Mouse (Mus musculus) lung, postnatal 0 days (tissue): ENCODE measurements at regions not wholly inside any gene's neighbourhood (a gene's known extent, or its start where the extent isn't known, plus 50 kb on each side); places are given as distances from the start of the nearest gene placed in this dataset.

Experiments used
- ATAC-seq: fragments of 200-750 bp; cut with Nextera tagmentation; 2 replicates; pipeline ENCODE4 v1.8.0; 2017; ENCODE audit warnings: moderate library complexity
- DNase-seq: peaks from one replicate; pipeline ENCODE4 v3.0.0-alpha.2; 2016; ENCODE audit warnings: low spot score
- H3K27ac ChIP-seq: fragments of 300-500 bp; sonication (generic); 2 replicates; pipeline ENCODE4 v1.5.1; 2014; ENCODE audit warnings: antibody characterized with exemption, mild to moderate bottlenecking, low read length, mixed read lengths
- H3K27me3 ChIP-seq: fragments of 300-500 bp; sonication (generic); replicated peaks from 2 replicates; pipeline ENCODE4 v1.6.1; 2014; ENCODE audit warnings: low read length, mixed read lengths; ENCODE audit not compliant: insufficient read depth
- H3K36me3 ChIP-seq: fragments of 300-500 bp; sonication (generic); 2 replicates; pipeline ENCODE4 v1.6.1; 2014; ENCODE audit warnings: low read length, mixed read lengths; ENCODE audit not compliant: insufficient read depth
- H3K4me1 ChIP-seq: fragments of 300-500 bp; sonication (generic); 2 replicates; pipeline ENCODE4 v1.6.1; 2014; ENCODE audit warnings: antibody characterized with exemption, low read depth, low read length, mixed read lengths; ENCODE audit not compliant: insufficient read depth
- H3K4me2 ChIP-seq: fragments of 300-500 bp; sonication (generic); replicated peaks from 2 replicates; pipeline ENCODE4 v1.6.1; 2014; ENCODE audit warnings: low read depth, mild to moderate bottlenecking, low read length, moderate library complexity, mixed read lengths
- H3K4me3 ChIP-seq: fragments of 300-500 bp; sonication (generic); 2 replicates; pipeline ENCODE4 v1.5.1; 2014; ENCODE audit warnings: low read depth, low read length
- H3K9ac ChIP-seq: fragments of 300-500 bp; sonication (generic); replicated peaks from 2 replicates; pipeline ENCODE4 v1.6.1; 2014; ENCODE audit warnings: low read depth, mild to moderate bottlenecking
- H3K9me3 ChIP-seq: fragments of 300-500 bp; sonication (generic); 2 replicates; pipeline ENCODE4 v1.6.1; 2016; ENCODE audit warnings: low read length, mixed read lengths
- CTCF ChIP-seq: IDR thresholded peaks from 2 replicates; pipeline ENCODE4 v1.5.1; 2016; ENCODE audit warnings: antibody characterized with exemption, mild to moderate bottlenecking
- EP300 ChIP-seq: IDR thresholded peaks from 2 replicates; pipeline ENCODE4 v1.6.1; 2016; ENCODE audit warnings: antibody characterized with exemption, mild to moderate bottlenecking, control low read depth
- whole genome bisulfite sequencing: fragments of 180-500 bp; shearing (Covaris S2); extraction: QIAGEN DNeasy Blood & Tissue Kit; methylation state at CpG from one replicate; pipeline ENCODE4 v1.1.7; 2014; 5-methylcytosine and 5-hydroxymethylcytosine counted together

DNA sequence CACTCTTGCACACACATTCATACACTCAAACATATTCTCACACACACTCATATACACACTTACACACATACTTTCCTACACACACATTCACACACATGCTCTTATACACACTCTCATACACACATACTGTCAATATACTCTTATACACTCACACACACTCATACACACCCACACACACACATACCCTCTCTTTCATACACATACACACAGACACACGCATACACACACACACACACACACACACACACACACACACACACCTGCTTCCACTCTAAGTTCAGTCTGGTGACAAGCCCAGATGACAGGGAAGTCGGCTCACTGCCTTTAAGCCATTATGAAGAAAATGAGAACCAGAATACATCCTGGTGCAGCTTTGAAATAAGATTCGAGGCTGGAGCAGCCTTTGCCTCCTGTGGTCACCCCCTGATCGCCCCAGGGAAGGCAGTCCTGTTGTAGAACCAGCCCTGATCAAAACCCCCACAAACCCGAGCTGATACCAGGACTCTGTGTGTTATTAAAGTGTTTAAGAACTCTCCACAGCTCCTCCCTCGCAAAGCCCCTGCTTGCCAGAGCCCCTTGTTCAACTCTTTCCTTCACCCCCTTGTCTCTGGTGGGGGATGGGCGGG, 230.3 kb downstream of the Tle3 start:
- DNase-seq (no peak), ATAC-seq (no peak)
- TF ChIP-seq CTCF (no peak), EP300 (no peak)
- H3K27me3 ChIP-seq, result 0 out of 2 replicates have a peak, but pooled peaks cover 3% of the 10 kb centered on the region
- no peak overlapping the region for H3K9ac ChIP-seq
- no peak overlapping the region for H3K4me2 ChIP-seq
- H3K4me3 ChIP-seq, result no peak overlapping the region
- 46% methylated on average over 7 of the region's 7 CpGs for WGBS
- no peaks in the 10 kb centered on the region for H3K4me1 ChIP-seq
- no peaks in the 10 kb centered on the region for H3K9me3 ChIP-seq
- H3K27ac ChIP-seq, result no peak overlapping the region
- H3K36me3 ChIP-seq, result no peaks in the 10 kb centered on the region

DNA sequence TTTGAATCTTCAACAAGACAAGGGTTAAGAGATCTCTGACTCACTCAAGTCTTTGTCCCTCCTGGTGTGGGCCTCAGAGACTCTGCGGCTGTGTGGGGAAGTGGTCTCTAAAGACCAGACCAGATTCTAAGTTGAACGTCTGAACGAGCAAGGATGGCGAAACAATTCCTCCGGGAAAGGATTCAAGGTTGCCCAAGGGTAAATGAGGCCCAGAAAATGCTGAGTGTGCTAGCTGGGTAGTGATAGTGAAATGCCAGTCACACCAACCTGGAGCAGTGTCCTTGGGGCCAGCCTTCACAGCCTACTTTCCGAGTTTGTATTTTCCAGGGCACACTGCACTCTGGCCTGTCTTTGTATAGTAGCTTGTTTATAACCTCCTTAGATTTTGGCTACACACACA, 229.7 kb downstream of the Tle3 start:
- no peak overlapping the region for H3K27ac ChIP-seq
- no peak for DNase-seq
- no peaks in the 10 kb centered on the region for H3K9me3 ChIP-seq
- WGBS, result 75% methylated on average over 6 of the region's 6 CpGs
- ATAC-seq, result no peak
- no peak overlapping the region for H3K4me2 ChIP-seq
- TF ChIP-seq EP300 (no peak), CTCF (no peak)
- no peak overlapping the region for H3K9ac ChIP-seq
- H3K36me3 ChIP-seq, result no peaks in the 10 kb centered on the region
- H3K4me1 ChIP-seq, result 0 out of 2 replicates have a peak, but pooled peaks cover 3% of the 10 kb centered on the region
- H3K4me3 ChIP-seq, result no peak overlapping the region
- 0 out of 2 replicates have a peak, but pooled peaks cover 3% of the 10 kb centered on the region for H3K27me3 ChIP-seq

DNA sequence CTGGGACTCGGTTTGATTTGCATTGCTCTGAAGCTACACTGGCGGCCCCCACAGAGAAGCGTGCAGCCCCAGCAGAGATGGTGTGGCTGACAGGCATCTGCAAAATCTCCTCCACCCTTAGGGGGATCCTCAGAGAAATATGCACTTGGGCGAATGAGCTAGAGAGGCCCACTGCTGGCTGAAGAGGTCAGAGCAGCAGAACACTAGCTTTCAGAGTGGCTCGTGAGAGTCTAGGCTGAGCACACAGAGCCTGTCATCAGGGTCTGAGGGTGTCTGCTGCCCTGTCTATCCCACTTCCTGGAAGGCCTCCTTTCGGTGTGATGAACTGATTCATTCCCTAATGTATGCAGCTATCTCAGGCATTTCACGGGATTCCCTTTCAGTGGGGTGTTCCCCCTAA, 225.1 kb downstream of the Tle3 start:
- Histone ChIP-seq H3K27me3 (0 out of 2 replicates have a peak, but pooled peaks cover 3% of the 10 kb centered on the region), H3K9ac (no peak overlapping the region), H3K4me1 (0 out of 2 replicates have a peak, but pooled peaks cover 5% of the 10 kb centered on the region), H3K4me2 (no peak overlapping the region), H3K4me3 (no peak overlapping the region), H3K36me3 (no peaks in the 10 kb centered on the region), H3K27ac (no peak overlapping the region), H3K9me3 (no peaks in the 10 kb centered on the region)
- DNase-seq (peak; percentile 33), ATAC-seq (peak; percentile 32)
- TF ChIP-seq EP300 (no peak), CTCF (peak; percentile 28; the same call in 1 of the 2 replicates)
- whole genome bisulfite sequencing, result 26% methylated on average over 7 of the region's 7 CpGs

DNA sequence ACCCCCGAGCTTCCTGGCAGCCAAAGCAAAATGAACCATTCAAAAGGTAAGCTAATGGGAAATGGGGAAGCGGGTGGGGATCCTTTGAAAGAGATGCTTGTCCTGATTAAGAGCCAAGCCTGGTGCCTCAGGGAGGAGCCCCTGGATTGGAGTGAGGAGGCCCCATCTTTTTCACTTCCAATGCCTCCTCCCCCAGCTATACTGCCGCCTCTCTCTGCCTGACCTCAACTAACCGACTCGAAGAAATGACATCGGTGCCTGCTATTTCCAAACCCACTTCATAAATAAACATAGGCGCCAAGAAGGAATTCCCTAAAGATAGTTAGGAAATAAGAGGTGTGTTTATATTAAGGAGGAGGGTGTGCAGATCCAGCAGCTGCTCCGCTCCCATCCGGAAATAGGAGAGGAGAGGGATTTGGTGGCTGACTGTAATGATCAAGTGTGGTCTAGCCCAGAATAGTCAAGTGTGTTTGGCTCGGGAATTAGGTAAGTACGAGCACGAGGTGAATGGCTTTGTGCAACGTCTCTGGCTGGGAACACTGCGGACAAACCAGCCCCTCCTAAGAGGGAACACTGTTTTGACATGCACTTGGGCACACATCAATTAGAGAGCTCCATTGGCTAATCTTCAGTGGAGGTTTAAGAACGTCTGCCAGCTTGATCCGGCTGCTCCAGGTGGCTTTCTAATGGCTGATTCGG, 224.4 kb downstream of the Tle3 start:
- no peak; the same call in 1 of the 2 replicates for TF ChIP-seq EP300
- no peak for TF ChIP-seq CTCF
- Histone ChIP-seq H3K9ac (no peak overlapping the region), H3K36me3 (no peaks in the 10 kb centered on the region), H3K9me3 (no peaks in the 10 kb centered on the region), H3K4me3 (no peak overlapping the region), H3K4me2 (no peak overlapping the region), H3K4me1 (0 out of 2 replicates have a peak, but pooled peaks cover 5% of the 10 kb centered on the region), H3K27ac (no peak overlapping the region), H3K27me3 (0 out of 2 replicates have a peak, but pooled peaks cover 3% of the 10 kb centered on the region)
- DNase-seq (peak; percentile 84), ATAC-seq (peak; percentile 89)
- WGBS, result 12% methylated on average over 17 of the region's 17 CpGs

DNA sequence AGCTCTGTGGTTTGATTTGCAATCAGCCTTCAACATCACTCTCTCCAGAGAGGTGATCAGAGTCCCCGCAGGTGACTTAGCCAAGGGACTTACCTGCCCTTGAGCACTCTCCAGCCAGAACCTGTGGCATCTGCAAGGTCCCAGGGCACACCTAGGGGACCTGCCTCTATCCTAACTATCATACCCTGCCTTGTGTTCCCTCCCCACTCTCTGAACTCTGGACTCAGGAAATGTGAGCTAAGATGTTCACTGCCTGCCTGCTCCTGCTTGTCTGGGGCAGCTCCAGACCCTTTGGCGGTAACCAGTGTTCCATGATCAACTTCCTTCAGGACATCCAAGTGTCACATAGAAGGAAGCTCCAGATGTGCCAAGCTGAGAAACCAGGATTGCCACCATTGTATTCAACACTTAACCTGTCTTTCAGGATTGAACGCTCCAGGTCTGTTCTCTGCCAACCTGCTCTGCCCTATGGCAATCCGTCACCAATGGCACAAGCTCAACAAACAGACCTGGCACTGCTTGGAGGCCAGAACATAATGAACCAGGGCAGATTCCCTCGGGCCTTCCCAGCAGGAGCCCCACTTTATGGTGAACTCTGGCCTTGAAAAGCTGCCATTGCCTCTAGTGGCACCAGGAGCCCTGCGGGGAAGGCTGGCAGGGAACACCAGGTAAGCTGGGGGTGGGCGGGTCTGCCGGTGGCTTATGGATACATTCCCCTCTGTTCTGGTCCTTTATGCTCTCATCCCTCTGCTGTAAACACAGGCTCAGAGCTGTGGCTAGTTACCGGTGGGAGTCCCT, 223.2 kb downstream of the Tle3 start:
- Histone ChIP-seq H3K9ac (no peak overlapping the region), H3K9me3 (no peaks in the 10 kb centered on the region), H3K27me3 (0 out of 2 replicates have a peak, but pooled peaks cover 3% of the 10 kb centered on the region), H3K36me3 (no peaks in the 10 kb centered on the region), H3K4me3 (no peak overlapping the region), H3K4me1 (0 out of 2 replicates have a peak, but pooled peaks cover 5% of the 10 kb centered on the region), H3K27ac (no peak overlapping the region), H3K4me2 (no peak overlapping the region)
- ATAC-seq (no peak), DNase-seq (no peak)
- no peak for TF ChIP-seq EP300
- TF ChIP-seq CTCF, result no peak
- WGBS, result 75% methylated on average over 9 of the region's 9 CpGs

GRCm38 (mm10) chr9:61593991-61594390, 221.8 kb downstream of the Tle3 start:
- H3K27me3 ChIP-seq, result no peaks in the 10 kb centered on the region
- DNase-seq, result no peak

More at GRCm38 (mm10) chr9:61593991-61594390, 221.8 kb downstream of the Tle3 start:
- 88% methylated on average over 6 of the region's 6 CpGs for WGBS
- H3K4me3 ChIP-seq, result no peak overlapping the region
- H3K4me1 ChIP-seq, result 0 out of 2 replicates have a peak, but pooled peaks cover 5% of the 10 kb centered on the region
- H3K4me2 ChIP-seq, result no peak overlapping the region
- H3K27ac ChIP-seq, result no peak overlapping the region
- H3K9ac ChIP-seq, result no peak overlapping the region
- H3K36me3 ChIP-seq, result no peaks in the 10 kb centered on the region
- no peak for ATAC-seq
- H3K9me3 ChIP-seq, result no peaks in the 10 kb centered on the region
- TF ChIP-seq EP300, result no peak
- no peak for TF ChIP-seq CTCF
